Mouse (Mus musculus) spleen, postnatal 14 days (tissue): Measurements from ENCODE around the gene Cfap61.
"Not testable (repeated sequence)": the region's sequence is repeated elsewhere in the genome, so short reads cannot be mapped to it uniquely, and the experiment has no call there.

Experiments
- DNase-seq, 2 experiments: peaks; one replicate each; pipeline ENCODE4 v3.0.0; 2021 to 2022; ENCODE audit warnings: low spot score in 2 of 2

Gene Cfap61

GRCm38 (mm10) chr2:145934339-145935231 is at the start of gene Cfap61, which contains the start of gene Crnkl1:
Gene Cfap61 (plus strand): TSS chr2:145934784.
Gene Crnkl1 (minus strand): TSS chr2:145935014.
- peak; percentile 71 to 84 for DNase-seq

DNA sequence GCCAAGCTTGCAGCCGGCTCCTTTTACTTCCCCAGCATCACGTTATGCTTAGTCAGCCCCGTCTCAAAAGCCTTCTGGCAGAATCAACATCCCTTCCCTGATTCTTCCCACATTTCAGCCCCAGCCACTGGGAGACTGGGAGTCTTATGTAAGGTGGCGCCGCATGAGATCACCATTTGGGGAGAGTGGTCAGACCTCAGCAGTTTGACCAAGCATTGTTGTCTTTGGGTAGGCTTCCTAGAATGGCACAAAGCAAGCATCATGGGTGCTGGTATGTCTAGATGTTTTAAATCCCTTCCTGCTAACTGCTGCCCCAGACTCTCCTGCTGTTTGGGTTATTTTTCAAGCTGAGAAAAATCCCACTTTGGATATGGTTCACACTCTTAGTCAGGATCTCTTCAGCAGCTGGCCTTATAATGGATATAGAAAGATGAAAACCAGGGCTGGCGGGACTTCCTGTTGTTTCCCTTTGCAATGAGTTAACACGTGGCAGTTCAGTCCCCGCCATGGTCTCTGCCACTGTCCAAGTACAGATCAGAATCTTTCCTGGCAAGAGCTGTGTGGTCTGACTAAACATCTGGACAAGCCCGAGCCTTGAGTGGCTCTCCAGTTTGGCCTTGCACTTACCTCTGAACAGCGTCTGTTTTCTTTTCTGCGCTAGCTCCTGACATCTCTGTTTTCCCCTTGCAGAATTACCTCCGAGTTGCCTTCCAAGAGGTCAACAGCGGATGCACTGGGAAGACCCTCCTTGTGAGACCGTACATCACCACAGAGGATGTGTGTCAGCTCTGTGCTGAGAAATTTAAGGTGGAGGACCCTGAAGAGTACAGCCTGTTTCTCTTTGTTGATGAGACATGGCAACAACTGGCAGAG is 49.4 kb upstream of the Cfap61 start:
- no peak for DNase-seq

- DNase-seq: no peak
These were observed 46.4 kb upstream of the Cfap61 start for GRCm38 (mm10) chr2:145887937-145888765.

DNA sequence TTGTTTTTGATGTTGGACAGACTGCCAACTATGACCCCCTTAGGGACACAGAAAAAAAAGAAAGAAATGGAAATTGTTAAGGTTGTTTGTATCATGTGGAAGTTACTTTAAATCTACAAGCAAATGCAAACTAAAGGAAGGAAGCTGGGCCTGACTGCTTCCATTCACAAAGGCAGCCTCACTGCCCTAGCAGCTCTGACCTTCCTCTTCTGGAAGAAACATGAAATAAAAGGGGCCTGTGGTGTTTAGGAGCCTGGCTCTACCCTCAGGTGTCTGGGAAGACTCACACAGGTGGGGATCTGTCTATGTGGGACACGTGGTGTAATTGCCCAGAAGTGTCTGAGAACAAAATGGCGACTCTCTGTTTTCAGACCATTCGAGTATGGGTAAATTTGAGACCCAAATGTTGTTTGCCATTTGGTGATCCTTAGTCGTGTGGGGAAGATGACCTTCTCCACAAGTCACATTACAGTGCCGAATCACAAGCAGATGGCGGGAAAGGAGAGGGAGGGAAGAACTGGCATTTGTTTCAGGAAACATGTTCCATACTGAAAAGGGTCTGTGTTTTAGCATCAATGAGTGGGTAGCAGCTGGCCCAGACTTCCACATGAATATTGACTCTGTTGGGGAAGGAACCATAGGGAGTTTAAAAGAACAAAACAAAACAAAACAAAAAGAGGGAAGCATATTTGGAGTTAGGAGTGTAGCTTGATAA is 45.7 kb upstream of the Cfap61 start:
- DNase-seq: no peak

DNA sequence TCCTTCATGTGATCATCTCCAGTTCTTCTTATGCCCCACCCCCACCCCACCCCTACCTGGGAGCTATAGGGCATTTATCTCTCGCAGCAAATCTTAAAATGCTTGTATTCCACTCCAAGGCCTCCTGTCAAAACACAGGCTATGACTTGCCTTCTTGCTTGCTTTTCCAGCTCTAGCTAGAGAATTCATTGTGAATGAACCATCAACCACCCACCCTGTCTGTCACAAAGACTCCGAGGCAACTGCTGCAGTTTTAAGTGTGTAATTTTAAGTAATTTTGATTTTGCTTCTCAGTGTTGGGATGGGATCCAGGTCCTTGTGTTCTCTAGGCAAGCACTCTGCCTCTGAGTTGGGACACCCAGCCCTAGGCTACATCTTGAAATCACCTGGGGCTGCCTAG is 44.0 kb upstream of the Cfap61 start:
- no peak for DNase-seq

DNA sequence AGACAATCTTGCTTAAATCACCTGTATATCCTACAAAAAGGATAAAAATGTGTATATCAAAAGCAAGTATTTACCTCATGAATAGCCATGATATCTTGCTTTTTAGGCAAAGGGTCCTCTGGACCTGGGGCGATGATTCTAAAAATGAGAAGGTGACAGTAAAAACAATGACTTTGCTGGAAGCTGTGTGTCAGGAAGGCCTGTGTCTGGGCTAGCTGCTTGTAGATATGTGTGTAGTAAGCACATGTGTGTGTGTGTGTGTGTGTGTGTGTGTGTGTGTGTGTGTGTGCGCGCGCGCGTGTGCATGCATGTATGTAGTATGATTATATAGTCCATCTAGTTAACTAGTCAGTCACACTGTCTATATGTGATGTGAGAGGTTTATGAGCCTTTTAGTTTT is 40.8 kb upstream of the Cfap61 start:
- no peak for DNase-seq

DNA sequence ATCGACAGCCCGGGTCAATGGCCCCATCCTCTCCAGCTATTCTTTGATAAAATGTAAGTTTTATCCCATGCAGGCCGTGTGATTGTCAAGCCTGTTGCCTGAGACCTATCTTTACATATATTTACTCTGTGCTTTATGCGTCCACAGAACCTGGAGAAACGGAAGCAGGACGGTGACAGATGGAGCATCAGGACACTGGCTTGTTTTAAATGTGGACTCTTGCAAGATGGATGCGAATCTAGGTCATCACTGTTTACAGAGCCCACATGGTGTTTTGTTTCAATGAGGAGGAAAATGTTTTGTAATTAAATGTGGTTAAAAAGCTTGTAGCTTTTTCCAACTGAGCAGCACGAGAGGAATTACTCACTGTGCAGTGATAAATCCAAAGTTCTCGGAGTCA is 36.5 kb upstream of the Cfap61 start:
- no peak for DNase-seq

- not testable (repeated sequence) for DNase-seq
These were observed 34.3 kb upstream of the Cfap61 start for GRCm38 (mm10) chr2:145900318-145900717.

- no peak for DNase-seq
These were observed 32.7 kb upstream of the Cfap61 start, which contains the start of gene Naa20 for GRCm38 (mm10) chr2:145901861-145902260. Gene Naa20 (plus strand): TSS chr2:145902099.

DNA sequence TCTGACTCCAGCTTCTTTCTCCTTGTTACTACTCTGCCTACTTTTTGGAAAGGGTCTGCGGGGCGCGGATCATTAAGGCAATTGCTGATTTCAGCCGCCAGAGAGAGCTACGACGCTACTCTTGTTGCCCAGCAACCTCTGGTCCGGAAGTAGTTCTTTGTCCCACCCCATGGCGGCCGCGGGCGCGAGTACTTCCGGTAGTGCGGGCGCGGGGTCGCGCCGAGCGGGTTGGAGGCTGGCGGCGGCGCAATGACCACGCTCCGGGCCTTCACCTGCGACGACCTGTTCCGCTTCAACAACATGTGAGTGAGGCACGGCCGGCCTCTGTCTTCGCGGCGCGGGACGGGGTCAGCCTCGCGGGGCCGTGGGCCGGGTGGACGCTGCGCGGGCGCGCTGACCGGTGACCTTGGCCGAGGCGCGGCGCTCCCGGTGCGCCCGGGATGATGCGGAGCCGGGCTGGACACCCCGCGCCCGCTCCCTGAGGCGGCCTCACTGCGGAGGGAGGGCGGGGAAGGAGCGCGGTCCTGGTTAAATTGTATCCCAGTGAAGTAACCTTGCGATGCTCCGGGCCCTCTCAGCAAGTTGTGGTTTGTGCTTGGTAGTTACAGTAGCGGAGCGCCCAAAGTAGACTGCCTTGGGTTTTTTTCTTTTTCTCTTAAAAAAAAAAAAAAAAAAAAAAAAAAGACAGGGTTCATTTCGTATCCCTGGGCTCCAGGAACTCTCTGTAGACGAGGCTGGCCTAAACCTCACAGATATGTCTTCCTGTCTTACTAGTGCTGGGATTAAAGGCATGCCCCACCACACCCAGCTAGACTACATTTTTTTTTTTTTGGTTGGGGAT is 31.3 kb upstream of the Cfap61 start:
- DNase-seq: peak; percentile 69 to 82

DNA sequence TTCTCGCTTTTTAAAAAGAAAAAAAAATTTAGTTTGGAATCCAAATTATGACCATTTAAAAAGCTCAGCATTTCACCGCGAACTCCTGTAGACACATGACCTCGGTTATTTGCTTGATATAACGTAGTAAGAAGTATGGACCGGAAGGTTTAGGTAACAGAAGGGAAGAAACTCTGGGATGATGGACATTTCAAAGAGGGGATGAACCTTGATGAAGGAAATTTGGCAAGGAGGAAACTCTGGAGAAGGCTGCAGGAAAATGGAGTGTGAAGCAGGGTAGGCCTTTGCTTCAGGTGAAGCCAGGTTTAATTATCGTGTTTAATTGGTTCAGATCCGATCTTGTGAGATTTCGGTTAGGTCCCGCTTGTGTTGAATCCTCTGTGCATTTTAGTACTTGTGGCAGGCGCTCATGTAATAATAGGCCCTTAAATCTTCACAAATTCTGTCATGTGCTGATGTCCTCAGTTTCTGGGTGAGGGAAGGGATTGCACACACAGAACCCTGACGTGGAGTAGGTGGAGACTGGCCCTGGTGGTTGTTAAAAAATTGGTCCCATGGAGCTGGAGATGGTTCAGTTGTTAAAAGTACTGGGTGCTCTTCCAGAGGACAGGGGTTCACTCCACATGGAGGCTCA is 30.5 kb upstream of the Cfap61 start:
- no peak for DNase-seq

GRCm38 (mm10) chr2:145905156-145905555 is 29.4 kb upstream of the Cfap61 start:
- DNase-seq: no peak

DNA sequence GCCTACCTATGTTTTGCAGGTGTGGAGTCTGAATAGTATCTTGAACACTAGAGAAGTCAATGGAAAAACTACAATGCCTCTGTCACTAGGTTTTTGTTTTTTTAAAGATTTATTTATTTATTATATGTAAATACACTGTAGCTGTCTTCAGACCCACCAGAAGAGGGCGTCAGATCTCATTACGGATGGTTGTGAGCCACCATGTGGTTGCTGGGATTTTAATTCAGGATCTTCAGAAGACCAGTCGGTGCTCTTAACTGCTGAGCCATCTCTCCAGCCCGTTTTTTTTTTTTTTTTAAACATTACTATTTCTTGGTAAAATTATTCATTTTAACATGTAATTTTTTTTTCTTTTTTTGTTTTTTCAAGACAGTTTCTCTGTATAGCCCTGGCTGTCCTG is 28.7 kb upstream of the Cfap61 start:
- DNase-seq: not testable (repeated sequence)

- no peak for DNase-seq
These were observed 13.5 kb upstream of the Cfap61 start for GRCm38 (mm10) chr2:145920941-145921650.

DNA sequence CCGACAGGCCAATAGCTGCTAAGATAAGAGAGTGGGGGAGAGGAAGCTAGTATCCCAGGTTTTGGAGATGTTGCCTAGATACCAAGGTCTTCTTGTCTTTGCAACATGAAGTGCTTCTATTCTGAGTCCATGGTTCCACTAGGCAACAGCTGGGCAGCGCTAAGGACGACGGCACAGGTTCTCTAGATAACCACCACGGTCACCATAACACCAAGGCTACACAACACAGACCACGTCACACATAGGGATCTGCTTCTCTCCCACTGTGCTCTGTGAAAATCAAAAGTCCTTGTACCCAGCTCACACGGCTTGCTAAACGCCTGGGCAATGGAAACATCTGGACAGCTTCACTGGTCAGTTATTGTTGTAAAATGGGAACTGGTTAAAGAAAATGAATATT is 2.4 kb downstream of the Cfap61 start:
- DNase-seq: no peak

GRCm38 (mm10) chr2:145941403-145941802 is 6.8 kb downstream of the Cfap61 start:
- no peak for DNase-seq

GRCm38 (mm10) chr2:145944286-145944685 is 9.7 kb downstream of the Cfap61 start:
- DNase-seq: no peak

- no peak for DNase-seq
These were observed 13.9 kb downstream of the Cfap61 start for GRCm38 (mm10) chr2:145948402-145948954.
